Mouse (Mus musculus) midbrain, embryonic 14.5 days (tissue): ENCODE results near the gene Hyou1. TPM values are rescaled to one million over a fixed set of nuclear protein-coding genes. Genes with fewer than 3 reads are reported as not detected.
"Not testable (repeated sequence)": the region's sequence is repeated elsewhere in the genome, so short reads cannot be mapped to it uniquely, and the experiment has no call there.

ENCODE experiments used
- ATAC-seq: fragments of 200-750 bp; cut with Nextera tagmentation; 2 replicates; pipeline ENCODE4 v1.8.0; 2017; ENCODE audit warnings: moderate number of reproducible peaks, moderate library complexity; ENCODE audit not compliant: low FRiP score, low TSS enrichment
- DNase-seq: peaks from one replicate; pipeline ENCODE4 v3.0.0-alpha.2; 2015
- H3K27ac ChIP-seq: fragments of 300-500 bp; sonication (generic); replicated peaks from 2 replicates; pipeline ENCODE4 v1.5.1; 2014; ENCODE audit warnings: mild to moderate bottlenecking, low read depth, low read length, moderate library complexity
- H3K27me3 ChIP-seq: fragments of 300-500 bp; sonication (generic); 2 replicates; pipeline ENCODE4 v1.6.1; 2014; ENCODE audit warnings: low read length, control low read depth, mixed read lengths; ENCODE audit not compliant: control insufficient read depth, insufficient read depth
- H3K36me3 ChIP-seq: fragments of 300-500 bp; sonication (generic); 2 replicates; pipeline ENCODE4 v1.6.1; 2014; ENCODE audit warnings: low read length, control low read depth; ENCODE audit not compliant: control insufficient read depth, insufficient read depth
- H3K4me1 ChIP-seq: fragments of 300-500 bp; sonication (generic); 2 replicates; pipeline ENCODE4 v1.6.1; 2014; ENCODE audit warnings: mild to moderate bottlenecking, antibody characterized with exemption, low read length, control low read depth; ENCODE audit not compliant: control insufficient read depth, insufficient read depth
- H3K4me2 ChIP-seq: fragments of 300-500 bp; sonication (generic); 2 replicates; pipeline ENCODE4 v1.6.1; 2014; ENCODE audit warnings: mild to moderate bottlenecking, low read length, moderate library complexity
- H3K4me3 ChIP-seq: fragments of 300-500 bp; sonication (generic); replicated peaks from 2 replicates; pipeline ENCODE4 v1.5.1; 2014; ENCODE audit warnings: low read depth, low read length
- H3K9ac ChIP-seq: fragments of 300-500 bp; sonication (generic); replicated peaks from 2 replicates; pipeline ENCODE4 v1.6.1; 2014; ENCODE audit warnings: mild to moderate bottlenecking, low read length, moderate library complexity
- H3K9me3 ChIP-seq: fragments of 300-500 bp; sonication (generic); 2 replicates; pipeline ENCODE4 v1.6.1; 2016; ENCODE audit warnings: low read length, control low read depth, mixed read lengths; ENCODE audit not compliant: control insufficient read depth
- WGBS: fragments of 180-500 bp; shearing (Covaris S2); extraction: QIAGEN DNeasy Blood & Tissue Kit; methylation state at CpG from one replicate; pipeline ENCODE4 v1.1.7; 2014; 5-methylcytosine and 5-hydroxymethylcytosine counted together
- polyA plus RNA-seq: library from polyadenylated mRNA; unstranded; fragments of >200 nt; fragmentation: Nextera tagmentation; extraction: Ambion mirVana; gene quantifications from 2 replicates; pipeline ENCODE4 v1.2.1, GENCODE M21; 2014

Hyou1 gene
- polyA plus RNA-seq, 1 experiment from 2014 or later, result 27.1 TPM

DNA sequence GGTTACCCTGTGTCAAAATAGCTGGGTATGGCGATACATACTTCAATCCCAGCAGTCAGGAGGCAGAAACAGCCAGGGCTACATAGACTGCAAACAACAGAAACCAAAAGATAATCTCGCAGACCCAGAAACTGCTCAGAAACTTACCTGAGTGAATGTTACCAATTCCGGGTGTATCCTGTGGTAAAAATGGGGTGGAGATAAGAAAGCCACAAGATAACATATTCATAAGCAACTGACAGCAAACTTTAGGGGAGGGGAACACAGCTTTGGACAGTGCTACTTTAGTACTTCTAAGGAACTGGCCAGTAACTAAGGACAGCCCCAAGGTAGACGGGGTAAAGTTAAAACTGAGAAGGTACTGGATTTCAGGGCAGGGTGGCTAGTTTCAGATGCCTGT is 33.0 kb downstream of the Hyou1 start:
- H3K9me3 ChIP-seq, result no peaks in the 10 kb centered on the region
- no peak overlapping the region for H3K27ac ChIP-seq
- H3K4me1 ChIP-seq, result peaks cover 11% of the 10 kb centered on the region; the same call in 1 of the 2 replicates
- ATAC-seq, result no peak
- H3K27me3 ChIP-seq, result no peaks in the 10 kb centered on the region
- H3K4me2 ChIP-seq, result no peak overlapping the region
- H3K4me3 ChIP-seq, result no peak overlapping the region
- 86% methylated on average over 4 of the region's 4 CpGs for WGBS
- DNase-seq, result no peak
- peaks cover 69% of the 10 kb centered on the region for H3K36me3 ChIP-seq
- no peak overlapping the region for H3K9ac ChIP-seq

GRCm38 (mm10) chr9:44412781-44413180 is 33.5 kb downstream of the Hyou1 start:
- peaks cover 12% of the 10 kb centered on the region; the same call in 1 of the 2 replicates for H3K4me1 ChIP-seq
- DNase-seq, result no peak
- 71% methylated on average over 2 of the region's 2 CpGs for WGBS

DNA sequence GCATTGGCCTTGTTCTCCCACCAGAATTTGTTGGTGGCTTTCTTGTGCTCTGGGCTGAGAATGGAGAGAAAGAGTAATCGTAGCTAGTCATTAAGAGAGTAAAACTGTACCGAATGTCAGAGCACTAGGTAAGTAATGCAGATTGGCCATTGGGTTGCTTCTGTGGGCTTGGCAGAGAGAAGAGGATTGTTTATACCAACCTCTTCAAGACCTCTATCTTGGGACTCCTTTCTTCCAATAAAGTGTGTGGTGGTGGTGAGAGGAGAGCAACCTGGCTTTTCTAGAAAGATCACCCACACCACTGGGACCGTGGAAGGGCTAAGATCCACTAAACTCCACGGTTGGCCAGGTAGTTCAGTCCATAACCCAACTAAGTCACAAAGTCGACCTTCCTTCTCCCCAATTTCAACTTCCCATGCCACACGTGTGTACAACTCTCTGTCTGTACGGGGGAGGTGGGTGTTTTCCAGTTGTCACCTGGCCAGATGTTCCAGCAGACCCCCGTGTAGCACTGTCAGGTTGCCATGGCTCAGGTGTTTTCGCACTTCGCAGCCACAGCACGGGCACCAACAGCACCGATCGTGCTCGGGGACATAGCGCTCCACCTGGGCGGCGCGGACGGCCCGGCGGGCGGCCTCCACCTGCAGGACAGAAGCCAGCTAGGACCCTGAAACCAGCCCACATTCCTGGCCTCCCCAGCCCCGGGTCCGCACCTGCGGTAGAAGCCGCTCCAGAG is 38.0 kb downstream of the Hyou1 start:
- H3K27ac ChIP-seq, result peak overlapping the region; percentile 86
- H3K9me3 ChIP-seq, result no peaks in the 10 kb centered on the region
- ATAC-seq (peak; percentile 72), DNase-seq (no peak)
- peaks cover 6% of the 10 kb centered on the region; the same call in 1 of the 2 replicates for H3K4me1 ChIP-seq
- peak overlapping the region; percentile 76 for H3K4me3 ChIP-seq
- H3K36me3 ChIP-seq, result peaks cover 32% of the 10 kb centered on the region
- 8% methylated on average over 26 of the region's 26 CpGs for WGBS
- no peaks in the 10 kb centered on the region for H3K27me3 ChIP-seq
- peak overlapping the region; percentile 91 for H3K4me2 ChIP-seq
- H3K9ac ChIP-seq, result peak overlapping the region; percentile 78

More at GRCm38 (mm10) chr9:44412781-44413180, 33.5 kb downstream of the Hyou1 start:
- H3K9ac ChIP-seq, result no peak overlapping the region
- peaks cover 69% of the 10 kb centered on the region for H3K36me3 ChIP-seq
- no peak for ATAC-seq
- no peak overlapping the region for H3K27ac ChIP-seq
- H3K9me3 ChIP-seq, result no peaks in the 10 kb centered on the region
- no peaks in the 10 kb centered on the region for H3K27me3 ChIP-seq
- no peak overlapping the region for H3K4me2 ChIP-seq
- no peak overlapping the region for H3K4me3 ChIP-seq

DNA sequence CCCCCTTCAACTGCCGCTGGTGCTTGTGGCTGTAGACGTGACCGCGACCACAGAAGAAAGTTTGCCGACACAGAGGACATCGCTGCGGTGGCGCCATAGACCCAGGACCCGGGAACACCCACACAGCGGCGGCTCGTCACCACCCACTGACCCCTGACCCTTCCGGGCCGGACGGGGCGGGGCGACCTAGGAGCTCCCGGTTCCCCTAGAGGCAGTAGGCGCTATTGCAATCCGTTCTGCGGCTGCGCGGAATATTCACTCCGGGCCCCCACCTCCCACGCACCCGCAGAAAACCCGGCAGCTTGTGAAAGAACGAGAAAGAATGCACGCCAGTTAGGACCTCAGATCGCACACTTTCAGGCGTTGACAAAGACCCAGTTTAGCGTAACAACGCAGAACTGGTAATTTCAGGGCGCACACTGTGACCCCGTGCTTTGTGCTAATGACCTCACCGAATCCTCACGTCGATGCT is 38.6 kb downstream of the Hyou1 start:
- peaks cover 25% of the 10 kb centered on the region for H3K36me3 ChIP-seq
- no peaks in the 10 kb centered on the region for H3K27me3 ChIP-seq
- peak overlapping the region; percentile 86 for H3K27ac ChIP-seq
- under 1% methylated on average over 38 of the region's 38 CpGs for WGBS
- H3K4me3 ChIP-seq, result peak overlapping the region; percentile 76
- H3K4me2 ChIP-seq, result peak overlapping the region; percentile 91
- DNase-seq, result peak; percentile 97
- H3K9ac ChIP-seq, result peak overlapping the region; percentile 78
- H3K4me1 ChIP-seq, result peaks cover 6% of the 10 kb centered on the region; the same call in 1 of the 2 replicates
- ATAC-seq, result peak; percentile 91
- no peaks in the 10 kb centered on the region for H3K9me3 ChIP-seq

GRCm38 (mm10) chr9:44418519-44419385 is 39.5 kb downstream of the Hyou1 start, which contains the start of gene Ccdc84:
Gene Ccdc84 (minus strand): TSS chr9:44418569.
- DNase-seq (no peak), ATAC-seq (no peak)
- 78% methylated on average over 14 of the region's 14 CpGs for WGBS

GRCm38 (mm10) chr9:44419730-44420129 is 40.4 kb downstream of the Hyou1 start:
- not testable (repeated sequence) for H3K27me3 ChIP-seq, H3K9ac ChIP-seq, H3K27ac ChIP-seq, H3K4me2 ChIP-seq, ATAC-seq, DNase-seq, H3K4me3 ChIP-seq, H3K4me1 ChIP-seq, H3K9me3 ChIP-seq
- H3K36me3 ChIP-seq, result peaks cover 11% of the 10 kb centered on the region; the same call in 1 of the 2 replicates
- WGBS, result 98% methylated on average over 9 of the region's 9 CpGs

More at GRCm38 (mm10) chr9:44418519-44419385, 39.5 kb downstream of the Hyou1 start, which contains the start of gene Ccdc84:
- Histone ChIP-seq H3K4me3 (peak within 1 kb of the TSS; percentile 76), H3K27me3 (no peaks in the 10 kb centered on the region), H3K4me2 (peak within 1 kb of the TSS; percentile 91), H3K27ac (peak within 1 kb of the TSS; percentile 86), H3K9me3 (no peaks in the 10 kb centered on the region), H3K9ac (peak within 1 kb of the TSS; percentile 78), H3K36me3 (peaks cover 19% of the 10 kb centered on the region), H3K4me1 (peaks cover 6% of the 10 kb centered on the region; the same call in 1 of the 2 replicates)

DNA sequence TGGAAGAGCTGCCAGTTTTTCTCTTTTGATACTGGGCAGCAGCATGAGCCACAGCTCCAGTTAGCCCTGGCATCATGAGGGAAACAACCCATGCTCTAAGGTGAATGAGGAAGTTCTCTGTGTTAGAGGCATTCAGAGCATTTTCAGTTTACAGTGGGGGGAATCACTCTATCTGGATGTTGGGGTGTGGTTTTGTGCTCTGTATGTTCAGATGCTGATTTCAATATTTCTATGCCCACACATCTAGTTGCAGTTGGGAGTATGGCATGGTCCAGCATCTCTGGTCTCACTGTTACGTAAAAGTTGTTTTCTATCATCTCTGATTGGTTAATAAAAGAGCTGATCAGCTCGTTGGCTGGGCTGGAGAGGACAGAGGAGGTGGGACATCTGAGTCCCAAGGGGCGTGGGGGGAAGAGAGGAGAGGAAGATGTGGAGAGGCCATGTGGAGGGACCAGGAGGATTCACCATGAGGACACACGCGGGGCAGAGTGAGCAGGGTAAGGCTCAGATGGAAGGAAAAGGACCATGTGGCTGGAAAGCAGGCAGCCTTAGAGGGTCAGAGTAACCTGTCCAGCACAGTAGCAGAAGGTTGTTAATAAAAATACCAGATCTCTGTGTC is 41.1 kb downstream of the Hyou1 start:
- no peak for ATAC-seq
- Histone ChIP-seq H3K27ac (no peak overlapping the region), H3K36me3 (peaks cover 8% of the 10 kb centered on the region; the same call in 1 of the 2 replicates), H3K9me3 (no peaks in the 10 kb centered on the region), H3K4me3 (no peak overlapping the region), H3K9ac (no peak overlapping the region), H3K4me2 (no peak overlapping the region), H3K4me1 (peaks cover 6% of the 10 kb centered on the region; the same call in 1 of the 2 replicates), H3K27me3 (no peaks in the 10 kb centered on the region)
- 77% methylated on average over 5 of the region's 5 CpGs for WGBS
- no peak for DNase-seq

DNA sequence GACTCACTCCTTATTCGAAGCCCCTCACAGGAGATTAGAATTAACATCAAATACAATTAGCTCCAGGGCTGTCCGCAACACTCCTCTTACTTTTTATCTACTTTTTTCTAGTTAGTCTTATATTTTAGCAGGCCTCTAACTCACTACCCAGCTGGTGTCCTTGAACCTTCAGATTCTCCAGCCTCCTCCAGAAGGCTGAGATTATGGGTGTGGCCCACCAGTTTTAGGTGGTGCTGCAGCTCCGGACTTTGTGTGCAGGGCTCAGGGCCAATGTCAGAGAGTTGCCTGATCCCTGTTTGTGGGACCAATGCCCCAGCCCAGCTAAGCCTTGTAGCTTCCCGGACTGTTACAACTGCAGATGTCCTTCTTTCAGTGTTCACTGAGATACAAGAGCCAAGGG is 44.3 kb downstream of the Hyou1 start:
- 90% methylated on average over 4 of the region's 4 CpGs for WGBS
- no peaks in the 10 kb centered on the region for H3K36me3 ChIP-seq
- no peaks in the 10 kb centered on the region for H3K27me3 ChIP-seq
- H3K9ac ChIP-seq, result no peak overlapping the region
- ATAC-seq, result no peak
- H3K27ac ChIP-seq, result no peak overlapping the region
- H3K4me3 ChIP-seq, result no peak overlapping the region
- no peaks in the 10 kb centered on the region for H3K9me3 ChIP-seq
- H3K4me2 ChIP-seq, result no peak overlapping the region
- no peak for DNase-seq
- H3K4me1 ChIP-seq, result no peaks in the 10 kb centered on the region
